Mouse (Mus musculus): Measurements from ENCODE around the gene Krtap7-1. TPM values are rescaled to one million over a fixed set of nuclear protein-coding genes. Genes with fewer than 3 reads are reported as not detected.

Krtap7-1 gene
- total RNA-seq (2023) = not detected

DNA sequence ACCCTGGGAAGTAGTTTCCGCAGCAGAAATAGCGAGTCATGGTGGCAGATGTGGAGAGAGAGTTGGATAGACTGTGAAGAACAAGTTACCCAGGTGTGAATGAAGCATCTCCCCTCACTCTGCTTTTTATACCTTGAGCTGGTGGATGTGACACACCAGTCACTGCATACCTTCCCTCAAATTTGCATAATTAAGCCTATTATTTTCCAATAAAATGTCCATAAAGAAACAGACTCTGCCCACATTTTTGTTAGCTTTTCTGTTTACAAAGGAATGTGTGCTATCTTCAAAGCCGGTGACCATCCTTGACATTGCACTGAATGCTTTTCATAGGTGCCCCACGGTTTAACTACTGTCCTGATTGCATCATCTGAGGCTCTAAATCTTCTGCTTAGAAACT, at the start of gene Krtap7-1:
Gene Krtap7-1, minus strand, starts transcription at position 101 of the 400 bp plus-strand sequence.

DNA sequence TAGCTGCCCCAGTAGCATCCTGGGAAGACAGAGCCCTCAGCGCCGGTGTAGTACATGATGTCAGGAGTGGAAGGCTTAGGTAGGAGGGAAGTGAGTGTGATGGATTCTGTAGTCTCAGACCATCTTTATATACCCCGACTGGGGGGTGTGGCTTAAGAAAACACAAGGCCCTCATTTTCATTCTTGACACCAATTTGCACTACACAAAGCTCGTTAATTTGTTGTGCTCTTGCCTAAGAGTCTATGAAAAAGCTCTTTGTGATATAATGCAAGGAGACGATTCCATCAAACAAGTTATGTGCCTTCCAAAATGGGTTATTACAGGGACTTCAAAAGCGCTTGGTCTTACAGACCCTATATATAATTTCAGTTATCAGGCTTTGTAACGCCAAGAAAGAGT, 20.3 kb downstream of the Krtap7-1 start, which contains the start of gene Krtap8-1:
Gene Krtap8-1, minus strand, starts transcription at position 101 of the 400 bp plus-strand sequence.

Other genes with a start within 250 kb of the Krtap7-1 start
- gene Krtap21-1, start 104.5 kb downstream of the Krtap7-1 start, total RNA-seq (2023) = not detected
- not detected for gene Krtap6-2, start 88.2 kb downstream of the Krtap7-1 start, total RNA-seq (2023)
- gene Krtap8-1, start 20.4 kb downstream of the Krtap7-1 start, total RNA-seq (2023) = not detected
- not detected for gene Krtap11-1, start 62.9 kb upstream of the Krtap7-1 start, total RNA-seq (2023)

Measured in neutrophil, adult 59 days (primary cell).